Mouse (Mus musculus): ENCODE measurements around the gene Gm11938.

Gene Gm11938

DNA sequence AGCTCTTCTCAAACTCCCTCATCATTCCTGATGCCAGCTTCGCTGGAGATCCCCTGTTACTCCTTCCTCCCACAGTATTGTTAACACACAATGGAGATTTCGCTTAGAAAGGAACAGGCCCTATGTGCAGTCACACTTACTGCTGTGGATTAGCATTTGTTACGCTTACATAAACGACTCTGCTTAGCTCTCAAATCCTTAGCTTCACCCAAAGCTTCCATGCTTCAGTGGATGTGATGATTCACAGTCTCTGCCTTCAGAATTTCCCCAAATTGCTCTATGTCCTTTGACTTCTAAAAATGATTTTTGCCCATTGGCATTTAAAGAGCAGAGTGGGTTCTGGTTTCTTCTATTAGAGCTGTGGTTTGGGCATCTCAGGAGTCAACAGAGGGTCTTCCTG lies 29.9 kb downstream of the Gm11938 start:
- DNase-seq (ENCODE audit: low spot score) = no peak

DNA sequence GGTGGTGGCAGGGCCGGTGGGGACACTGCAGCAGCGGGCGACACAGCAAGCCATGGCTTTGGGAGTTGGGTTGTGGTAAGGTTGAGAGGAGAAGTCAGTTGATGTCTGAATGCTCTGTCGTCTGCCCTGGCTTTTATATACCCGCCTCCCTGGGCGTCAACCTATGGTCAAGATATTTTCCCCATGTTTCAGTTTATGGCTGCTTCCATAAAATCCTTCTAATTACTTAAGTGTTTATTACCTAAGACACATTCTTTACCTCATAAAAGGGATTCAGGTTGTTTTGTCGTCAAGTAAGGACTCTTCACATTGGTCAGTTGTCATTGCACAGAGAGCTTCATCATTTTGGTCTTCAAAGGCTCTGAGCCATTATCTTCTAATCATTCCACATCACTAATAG lies 36.6 kb downstream of the Gm11938 start, which contains the start of gene Krtap3-1:
Gene Krtap3-1 (minus strand): TSS at position 101 of the 400 bp plus-strand sequence.
- no peak for DNase-seq (ENCODE audit: low spot score)

GRCm38 (mm10) chr11:99562580-99562979 lies 40.5 kb downstream of the Gm11938 start:
- no peak for DNase-seq (ENCODE audit: low spot score)

DNA sequence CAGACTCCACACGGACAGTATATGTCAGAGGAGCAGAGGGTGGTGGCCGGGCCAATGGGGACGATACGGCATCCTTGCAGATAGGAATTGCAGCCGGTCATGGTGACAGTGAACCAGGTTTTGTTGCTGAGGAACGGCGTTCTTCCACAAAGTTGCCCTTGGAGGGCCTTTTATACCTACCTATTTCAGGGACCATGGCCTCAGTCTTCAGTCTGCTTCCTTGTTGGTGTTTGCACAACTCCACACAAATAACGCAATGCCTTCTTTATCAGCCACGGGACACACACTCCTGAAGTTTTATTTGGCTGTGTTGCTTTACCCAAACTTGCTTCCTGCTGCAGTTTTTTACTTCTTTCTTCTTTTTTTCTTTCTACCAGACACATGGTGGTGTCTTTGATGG lies 43.7 kb downstream of the Gm11938 start, which contains the start of gene Gm11939:
Gene Gm11939 (minus strand): TSS at position 101 of the 400 bp plus-strand sequence.
- no peak for DNase-seq (ENCODE audit: low spot score)

GRCm38 (mm10) chr11:99557976-99558745 lies 44.9 kb downstream of the Gm11938 start:
- no peak for DNase-seq (ENCODE audit: low spot score)

DNA sequence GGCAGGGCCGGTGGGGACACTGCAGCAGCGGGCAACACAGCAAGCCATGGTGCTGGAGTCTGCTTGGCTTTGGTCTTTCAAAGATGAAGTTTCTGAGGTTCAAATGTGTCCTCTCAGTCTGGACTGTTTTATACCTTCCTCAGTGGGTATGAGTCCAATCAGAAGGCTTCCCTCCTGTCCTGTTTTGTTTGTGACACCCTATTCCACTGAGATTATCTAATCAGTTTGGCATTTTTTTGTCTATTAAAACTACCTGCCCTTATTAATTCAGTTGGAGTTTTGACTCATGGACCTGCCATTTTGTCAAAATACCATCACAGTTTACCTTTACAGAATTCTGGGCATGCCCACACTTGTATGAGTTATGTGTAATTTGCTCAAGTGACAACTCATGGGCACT lies 46.4 kb downstream of the Gm11938 start, which contains the start of gene Krtap3-2:
Gene Krtap3-2 (minus strand): TSS at position 101 of the 400 bp plus-strand sequence.
- no peak for DNase-seq (ENCODE audit: low spot score)

DNA sequence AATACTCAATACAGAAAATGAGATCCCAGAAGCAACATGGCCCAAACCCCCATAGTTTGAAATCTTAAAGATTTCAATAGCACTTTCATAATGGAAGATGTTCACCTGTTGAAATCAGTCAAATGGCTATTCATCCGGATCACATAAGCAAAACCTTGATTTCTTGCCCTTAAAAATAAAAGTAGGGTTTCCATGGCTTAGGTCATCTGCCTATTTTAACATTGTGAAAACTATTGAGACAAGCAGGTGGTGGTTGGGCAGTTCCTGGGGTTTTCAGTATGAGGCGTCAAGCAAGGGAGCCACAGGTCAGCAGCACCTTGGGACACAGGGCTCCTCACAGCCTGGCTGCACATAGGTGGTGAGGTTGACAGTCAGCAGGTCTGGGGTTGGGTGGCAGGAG lies 46.9 kb downstream of the Gm11938 start:
- no peak for DNase-seq (ENCODE audit: low spot score)

Measured in yolk sac, embryonic 10.5 days (tissue).